Mouse (Mus musculus) gastrocnemius, postnatal 4 days (tissue): ENCODE measurements around the gene Nanos1. TPM values are rescaled to one million over a fixed set of nuclear protein-coding genes. Genes with fewer than 3 reads are reported as not detected.
A peak's percentile ranks its signal among the peaks of the same experiment; 100 is the strongest.

Experiments used
- DNase-seq, 2 experiments: peaks; one replicate each; pipeline ENCODE4 v3.0.0; 2021 to 2022; ENCODE audit warnings: low spot score in 2 of 2, mixed read lengths in 2 of 2
- long read RNA-seq, 2 experiments: library from polyadenylated mRNA; stranded (forward); transcript quantifications; one replicate each; pipeline ENCODE4 v2.0.0; 2021
- total RNA-seq, 2 experiments: library from RNA; stranded (reverse); gene quantifications; 2 replicates each; pipeline ENCODE4 v1.2.3; 2021

Gene Nanos1
- under 1 TPM; 0.70 to 0.76 TPM for total RNA-seq
- long read RNA-seq, experiment 1, partial matches to known transcripts, result 0 of 3 reads
- long read RNA-seq, experiment 1, other reads (novel, unspliced or antisense), result 0 of 3 reads
- long read RNA-seq, experiment 2, result 0 reads

DNA sequence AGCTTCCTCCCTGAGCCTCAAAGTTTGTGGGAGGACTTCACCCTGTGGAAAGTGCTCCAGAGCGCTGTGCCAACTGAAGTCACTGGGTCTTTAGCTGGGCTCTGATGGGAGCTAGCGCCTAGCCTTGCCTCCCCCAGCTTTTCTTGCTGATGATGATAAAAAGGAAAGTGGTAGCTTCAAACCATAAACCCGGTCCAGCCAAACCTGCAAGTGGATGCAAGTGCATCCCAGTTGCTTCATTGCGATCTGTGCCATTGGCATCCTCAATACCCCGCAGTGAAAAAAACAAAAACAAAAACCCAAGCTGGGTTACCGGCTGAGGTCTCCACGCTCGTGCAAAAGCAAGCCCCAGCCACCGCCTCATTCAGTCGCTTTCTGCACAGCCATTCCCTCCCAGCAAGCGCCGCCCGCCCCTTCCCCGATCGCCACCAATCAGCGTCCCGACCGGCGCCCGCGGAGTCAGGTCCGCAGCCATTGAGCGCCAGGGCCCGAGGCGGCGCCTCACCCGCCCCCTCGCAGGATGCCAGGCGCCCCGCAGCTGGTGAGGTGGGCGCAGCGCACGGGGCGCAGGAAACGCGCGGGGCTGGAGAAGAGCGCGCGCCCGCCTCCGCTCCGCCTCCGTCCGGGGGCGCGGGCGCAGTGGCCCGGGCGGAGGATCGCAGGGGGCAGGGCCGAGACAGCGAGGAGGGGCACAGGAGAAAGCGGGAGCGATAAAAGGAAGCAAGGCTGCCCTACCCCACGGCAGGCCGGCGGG is at the start of gene Nanos1:
Gene Nanos1 (plus strand): TSS at position 550 of the 754 bp plus-strand sequence.
- DNase-seq, result peak; percentile 80 to 88

DNA sequence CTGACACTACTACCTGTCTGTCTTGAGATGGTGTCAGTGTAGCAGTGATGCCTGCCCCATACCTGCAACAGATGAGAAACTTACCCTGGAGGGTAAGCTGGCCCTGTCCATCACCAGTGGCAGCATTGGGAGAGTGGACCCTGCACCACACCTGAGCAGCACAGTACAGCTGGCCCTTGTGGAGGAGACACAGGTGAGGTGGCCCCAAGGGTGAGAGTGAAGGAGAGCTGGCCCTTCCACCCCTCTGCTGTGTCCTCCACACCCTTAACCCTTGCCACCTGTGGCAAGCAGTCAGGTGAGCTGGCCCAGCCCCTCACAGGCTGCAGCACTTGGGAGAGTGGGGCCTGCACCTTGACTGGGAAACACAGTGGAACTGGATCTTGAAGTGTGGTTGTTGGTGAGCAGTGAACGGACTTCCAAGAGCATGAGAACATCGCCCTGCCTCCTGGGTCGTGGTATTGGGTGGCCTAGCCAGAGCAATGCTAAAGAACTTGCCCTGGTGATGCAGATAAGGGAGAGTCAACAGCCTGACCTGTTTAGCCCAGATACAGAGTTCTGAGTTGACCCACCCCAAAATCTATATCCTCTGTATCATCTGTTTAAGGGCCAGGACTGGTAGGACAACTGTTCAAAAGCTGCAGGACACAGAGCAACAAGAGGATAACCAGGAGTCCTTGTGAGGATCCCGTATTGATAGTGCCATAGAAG is 46.4 kb upstream of the Nanos1 start:
- DNase-seq, result no peak

- DNase-seq, result no peak
Observed at GRCm38 (mm10) chr19:60710196-60710595, 45.6 kb upstream of the Nanos1 start.

DNA sequence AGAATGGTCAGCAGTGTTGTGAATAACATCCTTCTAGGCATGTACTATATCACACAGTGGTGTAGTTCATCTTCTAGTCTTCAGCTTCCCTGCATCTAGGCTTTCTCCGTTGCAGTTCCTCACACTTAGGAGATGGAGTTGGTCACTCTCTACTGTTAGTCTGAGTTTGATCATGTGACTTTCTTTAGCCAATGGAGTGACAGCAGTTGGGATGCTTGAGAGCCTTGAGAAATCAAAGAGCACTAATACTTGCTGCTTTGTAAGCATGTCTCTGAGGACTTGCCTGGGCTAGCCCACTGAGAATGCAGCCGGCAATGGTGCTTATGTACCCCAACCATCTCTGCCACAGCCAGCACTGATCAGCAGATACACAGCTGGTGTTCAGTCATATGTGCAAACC is 43.2 kb upstream of the Nanos1 start:
- no peak for DNase-seq

- DNase-seq, result no peak
Observed at GRCm38 (mm10) chr19:60716381-60716780, 39.4 kb upstream of the Nanos1 start.

DNA sequence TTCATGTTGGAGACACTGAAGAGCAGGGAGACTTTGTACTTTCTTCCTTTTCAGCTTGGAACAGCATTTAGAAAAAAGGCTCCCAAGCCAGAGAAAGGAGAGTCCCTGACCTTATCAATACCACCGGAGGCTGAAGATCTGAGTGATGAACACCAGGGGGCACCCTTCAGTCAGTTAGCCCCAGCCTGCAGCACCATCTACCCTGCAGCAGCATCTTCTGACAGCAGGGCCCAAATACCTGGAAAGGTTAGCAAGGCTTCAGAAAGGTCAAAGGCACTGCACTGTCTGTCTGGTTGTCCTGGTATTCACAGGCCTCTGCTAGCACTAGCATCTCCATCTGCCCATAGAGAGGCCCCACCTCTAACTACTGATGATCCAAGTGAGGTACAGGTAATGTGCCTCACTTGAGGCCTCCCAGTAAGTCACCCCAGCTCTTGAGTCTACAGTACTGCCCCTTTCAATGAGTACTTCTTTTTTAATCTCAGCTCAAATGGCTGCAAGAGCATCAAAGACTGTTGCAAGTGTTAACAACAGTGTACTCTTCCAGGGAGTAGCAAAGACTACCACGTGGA is 25.4 kb upstream of the Nanos1 start:
- DNase-seq, result no peak

DNA sequence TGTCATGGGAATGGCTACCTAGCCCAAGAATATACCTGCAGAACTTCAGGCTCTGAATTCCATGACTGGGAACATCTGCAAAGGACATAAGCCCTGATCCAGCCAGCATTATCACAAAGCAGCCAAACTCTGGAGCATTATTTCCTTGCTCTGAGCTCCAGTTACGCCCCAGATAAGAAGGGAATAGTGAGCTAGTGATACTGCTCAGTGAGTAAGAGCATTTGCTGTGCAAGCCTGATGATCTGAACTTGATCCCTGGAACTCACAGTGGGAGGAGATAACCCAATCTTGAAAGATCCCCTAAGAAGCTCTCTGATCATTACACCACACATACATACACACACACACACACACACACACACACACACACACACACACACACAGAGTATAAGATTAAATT is 24.5 kb upstream of the Nanos1 start:
- no peak for DNase-seq

DNA sequence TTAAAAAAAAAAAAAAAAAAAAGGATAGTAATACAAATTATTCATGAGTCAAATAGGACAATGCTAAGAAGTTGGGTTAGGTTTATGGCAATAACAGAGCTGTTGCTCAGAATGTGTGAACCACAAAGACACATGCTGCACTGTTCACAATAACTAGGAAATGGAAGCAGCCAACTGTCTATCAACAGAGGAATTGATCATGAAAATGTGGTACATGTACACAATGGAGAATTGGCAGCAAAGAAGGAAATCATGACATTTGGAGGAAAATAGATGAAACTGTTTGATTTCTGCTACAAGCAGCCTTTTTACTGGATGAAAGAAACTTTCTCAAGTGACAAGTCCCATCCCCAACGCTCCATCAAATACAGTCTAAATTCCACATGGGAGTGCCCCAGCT is 23.8 kb upstream of the Nanos1 start:
- no peak for DNase-seq

DNA sequence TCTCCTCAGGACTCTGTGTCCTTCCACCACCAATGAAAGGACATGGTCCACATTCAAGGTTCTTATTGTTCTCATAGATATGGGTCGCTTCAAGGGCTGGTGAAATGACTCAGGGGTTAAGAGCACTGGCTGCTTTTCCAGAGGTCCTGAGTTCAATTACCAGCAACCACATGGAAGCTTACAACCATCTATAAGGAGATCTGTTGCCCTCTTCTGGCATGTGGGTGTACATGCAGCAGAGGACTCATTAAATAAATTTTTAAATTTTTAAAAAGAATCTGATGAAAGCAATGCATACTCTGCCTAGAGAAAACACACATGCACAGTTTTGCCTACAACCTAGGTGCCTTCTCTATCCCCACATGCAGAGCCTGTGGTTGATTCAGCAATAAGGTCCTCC is 15.2 kb upstream of the Nanos1 start:
- no peak for DNase-seq

DNA sequence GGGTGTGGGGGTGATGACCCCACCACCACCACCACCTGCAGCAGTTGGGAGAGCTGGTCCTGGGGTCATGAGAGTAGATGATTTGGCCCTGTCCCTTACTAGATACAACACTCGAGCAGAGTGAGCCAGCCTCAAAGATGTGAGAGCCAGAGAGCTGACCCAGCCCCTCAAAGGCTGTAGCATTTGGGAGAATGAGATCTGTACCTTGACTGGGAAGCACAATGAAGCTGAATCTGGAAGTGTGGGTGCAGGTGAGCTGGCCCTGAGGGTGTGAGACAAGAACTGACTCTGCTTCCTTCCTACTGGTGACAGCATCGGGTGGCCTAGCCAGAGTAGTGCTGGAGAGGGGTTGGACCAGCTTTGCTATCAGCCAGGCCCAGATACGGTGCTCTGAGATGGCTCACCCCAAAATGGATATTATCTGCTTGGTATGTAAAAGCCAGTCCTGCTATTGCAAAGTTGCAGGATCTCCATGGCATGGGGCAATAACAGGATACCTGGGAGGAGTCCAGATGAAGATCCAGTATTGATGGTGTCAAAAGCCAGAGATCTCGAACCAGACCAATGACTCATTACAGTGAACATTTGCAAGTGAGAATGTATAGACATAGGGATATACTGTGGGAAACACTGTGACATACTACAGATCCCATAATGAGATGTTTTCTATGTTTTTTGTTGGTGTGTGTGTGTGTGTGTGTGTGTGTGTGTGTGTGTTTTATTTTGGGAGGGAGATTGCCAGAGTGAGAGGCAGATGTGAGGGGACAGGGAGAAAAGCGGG is 11.8 kb upstream of the Nanos1 start:
- DNase-seq, result no peak

DNA sequence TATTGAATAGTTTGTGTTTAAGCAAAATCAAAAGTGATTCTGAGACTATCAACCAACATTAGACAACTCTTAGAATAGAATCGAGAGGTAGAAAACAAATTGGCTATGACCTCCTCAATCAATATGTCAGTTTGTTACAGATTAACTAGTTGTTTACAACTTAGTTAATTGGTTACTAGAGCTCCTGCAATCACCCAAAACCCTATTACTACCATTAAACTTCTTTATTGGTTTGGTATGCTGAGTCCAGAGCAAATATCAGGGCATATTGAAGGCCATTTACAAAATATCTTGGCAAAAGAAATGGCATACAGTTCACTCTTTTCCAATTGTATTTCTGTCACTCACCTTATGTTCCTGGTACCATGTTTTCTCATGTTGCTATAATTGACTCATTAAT is 8.0 kb upstream of the Nanos1 start:
- DNase-seq, result no peak

DNA sequence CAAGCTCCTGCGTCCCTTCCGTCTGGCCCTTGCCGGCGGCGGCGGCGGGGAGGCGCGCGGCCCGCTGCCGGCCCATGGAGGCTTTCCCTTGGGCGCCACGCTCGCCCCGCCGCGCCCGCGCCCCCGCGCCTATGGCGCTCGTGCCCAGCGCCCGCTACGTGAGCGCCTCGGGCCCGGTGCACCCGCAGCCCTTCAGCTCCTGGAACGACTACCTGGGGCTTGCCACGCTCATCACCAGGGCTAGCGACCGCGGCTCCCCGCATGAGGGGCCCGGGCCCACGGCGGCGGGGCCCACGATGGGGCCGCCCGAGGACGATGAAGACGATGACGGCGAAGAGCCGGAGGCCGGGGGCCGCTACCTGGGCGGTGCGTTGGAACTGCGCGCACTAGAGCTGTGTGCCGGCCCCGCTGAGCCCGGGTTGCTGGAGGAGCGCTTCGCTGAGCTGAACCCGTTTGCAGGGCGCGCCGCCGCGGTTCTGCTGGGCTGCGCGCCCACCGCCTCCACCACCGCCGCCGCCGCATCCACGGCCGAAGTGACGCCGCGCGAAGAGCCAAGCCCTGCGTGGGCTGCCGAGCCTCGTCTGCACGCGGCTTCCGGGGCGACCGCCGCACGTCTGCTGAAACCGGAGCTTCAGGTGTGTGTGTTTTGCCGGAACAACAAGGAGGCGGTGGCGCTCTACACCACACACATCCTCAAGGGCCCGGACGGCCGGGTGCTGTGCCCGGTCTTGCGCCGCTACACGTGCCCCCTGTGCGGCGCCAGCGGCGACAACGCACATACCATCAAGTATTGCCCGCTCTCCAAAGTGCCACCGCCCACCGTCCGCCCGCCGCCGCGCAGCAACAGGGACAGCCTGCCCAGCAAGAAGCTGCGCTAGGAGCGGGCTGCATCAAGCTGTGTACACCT is 658 bp downstream of the Nanos1 start:
- DNase-seq, result peak; percentile 31 to 43

GRCm38 (mm10) chr19:60757099-60757785 is 1.5 kb downstream of the Nanos1 start:
- no peak for DNase-seq

- DNase-seq, result no peak
Observed at GRCm38 (mm10) chr19:60758896-60759835, 3.4 kb downstream of the Nanos1 start.

GRCm38 (mm10) chr19:60773366-60773765 is 17.6 kb downstream of the Nanos1 start:
- DNase-seq, result no peak

GRCm38 (mm10) chr19:60782034-60782433 is 26.2 kb downstream of the Nanos1 start:
- DNase-seq, result no peak

DNA sequence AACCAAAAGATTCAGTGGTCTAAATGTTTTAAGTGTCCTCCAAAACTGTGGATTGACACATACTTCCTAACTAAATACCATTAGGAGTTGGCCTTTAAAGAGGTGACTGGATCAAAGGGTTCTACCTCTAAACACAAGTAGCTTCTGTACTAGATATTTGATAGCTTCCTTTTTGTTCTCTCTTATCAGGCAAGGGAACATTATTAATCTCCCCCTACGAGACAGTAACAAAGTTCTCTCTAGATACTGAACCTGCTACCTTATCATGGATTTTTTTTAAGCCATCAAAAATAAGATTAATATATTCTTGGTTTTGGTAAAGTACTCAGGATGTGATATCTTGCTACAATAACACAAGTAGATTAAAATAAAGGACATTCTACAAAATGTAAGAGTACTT is 28.9 kb downstream of the Nanos1 start:
- DNase-seq, result no peak

DNA sequence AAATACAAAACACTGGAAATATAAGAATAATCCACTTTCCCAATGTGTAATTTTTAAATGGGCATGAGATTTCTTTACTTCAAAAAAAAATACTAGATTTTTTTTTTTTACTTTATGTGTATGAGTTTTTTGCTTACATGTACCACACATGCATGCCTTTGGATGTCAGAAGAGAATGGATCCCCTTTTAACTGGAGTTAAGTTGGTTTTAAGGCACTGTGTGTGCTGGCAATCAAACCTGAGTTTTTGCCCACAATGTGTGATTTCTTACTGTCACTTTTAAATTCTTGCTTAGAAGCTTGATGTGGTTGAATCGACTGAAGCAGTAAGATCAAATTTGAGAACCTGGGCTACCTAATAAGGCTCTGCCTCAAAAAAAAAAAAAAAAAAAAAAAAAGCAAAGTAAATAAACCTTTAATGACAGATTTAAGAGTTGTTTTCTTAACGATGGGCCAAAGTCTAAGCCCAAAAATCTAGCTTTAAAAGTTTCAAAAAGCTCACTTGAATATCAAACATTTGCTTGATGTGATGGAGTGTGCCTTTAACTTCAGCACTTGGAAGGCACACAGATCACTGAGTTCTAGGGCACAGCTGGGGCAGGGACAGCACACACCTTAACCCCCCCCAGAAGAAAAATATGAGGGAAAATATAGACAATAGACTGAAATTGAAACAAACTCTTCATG is 31.8 kb downstream of the Nanos1 start:
- no peak for DNase-seq
